Mouse (Mus musculus): ENCODE results near the gene Snx29. TPM values are rescaled to one million over a fixed set of nuclear protein-coding genes. Genes with fewer than 3 reads are reported as not detected.

Gene Snx29
- total RNA-seq, 1 experiment: 9.6 TPM

DNA sequence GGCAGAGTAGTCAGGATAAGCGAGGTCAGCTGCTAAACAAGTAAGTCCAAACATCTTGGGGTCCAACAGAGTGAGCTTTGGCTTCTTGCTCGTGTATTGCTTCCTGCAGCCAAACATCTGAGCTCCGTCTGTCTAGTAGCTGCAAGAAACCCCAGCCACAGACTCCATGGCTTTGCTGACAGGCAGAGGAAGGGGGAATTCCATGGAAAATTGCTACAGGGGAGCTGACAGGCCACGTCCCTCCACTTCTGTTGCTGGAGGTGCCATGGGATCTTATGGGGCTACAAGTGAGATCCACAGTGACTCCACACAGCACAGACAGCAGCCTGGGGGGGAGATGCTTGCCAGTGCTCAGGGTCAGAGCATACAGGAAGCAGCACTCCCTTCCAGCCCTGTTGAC, 463.1 kb downstream of the Snx29 start:
- no peak for DNase-seq (ENCODE audit: low read depth, low spot score)
- TF ChIP-seq CHD2 (IDR thresholded peaks at IDR 0.05; ENCODE audit: low read depth, low read length): no peak
- no peak for TF ChIP-seq HCFC1 (IDR thresholded peaks at IDR 0.05; ENCODE audit: borderline replicate concordance, insufficient read depth, low read length)
- no peaks in the 10 kb centered on the region for H3K36me3 ChIP-seq (ENCODE audit: control insufficient read depth, insufficient read depth, low read length, poor library complexity, severe bottlenecking)
- no peak overlapping the region for H3K9ac ChIP-seq (ENCODE audit: insufficient read depth, low read depth, low read length, poor library complexity, severe bottlenecking)
- no peak overlapping the region for H3K27ac ChIP-seq (ENCODE audit: insufficient read depth, low read depth, low read length, poor library complexity, severe bottlenecking)
- H3K4me3 ChIP-seq (ENCODE audit: insufficient read depth in 1 of 2, low read depth in 1 of 2, low read length in 2 of 2, poor library complexity in 1 of 2, severe bottlenecking in 1 of 2): no peak overlapping the region
- H3K9me3 ChIP-seq (ENCODE audit: control insufficient read depth, insufficient read depth, low read depth, low read length): no peaks in the 10 kb centered on the region
- in situ Hi-C loops (cut with MboI; ENCODE audit: low sequenced_read_pairs in 2 of 2, unreplicated experiment in 2 of 2): no loop called here
- no peaks in the 10 kb centered on the region; a peak in 1 of 4 replicates for H3K4me1 ChIP-seq (ENCODE audit: control insufficient read depth in 2 of 2, insufficient read depth in 2 of 2, low read length in 2 of 2, poor library complexity in 1 of 2)

DNA sequence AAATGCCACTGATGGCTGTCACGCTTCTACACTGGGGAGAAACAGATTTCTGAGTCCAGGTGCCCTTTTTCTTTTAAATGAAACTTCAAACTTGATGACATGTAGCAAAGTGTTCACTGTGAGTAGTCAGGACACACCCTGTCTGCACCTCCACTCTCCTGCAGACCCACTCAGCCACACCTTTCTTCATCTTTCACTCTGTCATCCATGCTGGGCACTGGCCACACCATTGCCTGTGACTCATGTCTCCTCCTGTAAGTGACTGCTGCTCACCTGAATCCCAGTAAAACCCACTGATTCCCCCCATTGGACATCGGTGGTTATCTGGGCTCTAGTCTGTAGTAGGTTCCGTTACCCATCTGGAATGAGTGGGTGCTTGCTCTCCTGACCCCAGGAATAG, 467.8 kb downstream of the Snx29 start:
- H3K9ac ChIP-seq (ENCODE audit: insufficient read depth, low read depth, low read length, poor library complexity, severe bottlenecking): no peak overlapping the region
- no peaks in the 10 kb centered on the region for H3K9me3 ChIP-seq (ENCODE audit: control insufficient read depth, insufficient read depth, low read depth, low read length)
- H3K36me3 ChIP-seq (ENCODE audit: control insufficient read depth, insufficient read depth, low read length, poor library complexity, severe bottlenecking): no peaks in the 10 kb centered on the region
- TF ChIP-seq ZC3H11A (IDR thresholded peaks at IDR 0.05; ENCODE audit: borderline replicate concordance, low read depth, low read length) (no peak), CHD2 (IDR thresholded peaks at IDR 0.05; ENCODE audit: low read depth, low read length) (no peak)
- no peak for DNase-seq (ENCODE audit: low read depth, low spot score)
- in situ Hi-C loops (cut with MboI; ENCODE audit: low sequenced_read_pairs in 2 of 2, unreplicated experiment in 2 of 2): no loop called here
- no peak overlapping the region for H3K27ac ChIP-seq (ENCODE audit: insufficient read depth, low read depth, low read length, poor library complexity, severe bottlenecking)
- H3K4me3 ChIP-seq (ENCODE audit: insufficient read depth in 1 of 2, low read depth in 1 of 2, low read length in 2 of 2, poor library complexity in 1 of 2, severe bottlenecking in 1 of 2): no peak overlapping the region
- no peaks in the 10 kb centered on the region for H3K4me1 ChIP-seq (ENCODE audit: control insufficient read depth in 2 of 2, insufficient read depth in 2 of 2, low read length in 2 of 2, poor library complexity in 1 of 2)

DNA sequence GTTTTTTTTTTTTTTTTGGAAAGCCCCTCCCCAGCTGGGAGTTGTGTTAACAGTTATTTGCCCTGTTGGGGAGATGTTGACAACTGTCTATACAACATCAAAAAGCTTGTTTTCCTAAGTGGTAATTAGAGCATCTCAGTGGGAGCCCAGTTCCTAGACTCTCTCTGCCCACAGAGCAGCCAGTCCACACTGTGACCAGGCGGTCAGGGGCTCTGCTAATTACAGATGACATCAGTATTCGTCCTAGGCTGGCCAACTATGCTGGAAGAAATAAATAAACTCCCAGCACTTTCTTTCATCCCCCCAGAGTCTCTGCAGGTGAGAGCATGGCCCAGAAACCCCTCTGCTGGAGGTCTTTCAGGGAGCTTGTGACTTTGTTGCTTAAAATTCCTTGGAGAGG, 470.7 kb downstream of the Snx29 start:
- Histone ChIP-seq H3K36me3 (ENCODE audit: control insufficient read depth, insufficient read depth, low read length, poor library complexity, severe bottlenecking) (no peaks in the 10 kb centered on the region), H3K4me3 (ENCODE audit: insufficient read depth in 1 of 2, low read depth in 1 of 2, low read length in 2 of 2, poor library complexity in 1 of 2, severe bottlenecking in 1 of 2) (no peak overlapping the region), H3K27ac (ENCODE audit: insufficient read depth, low read depth, low read length, poor library complexity, severe bottlenecking) (no peak overlapping the region), H3K4me1 (ENCODE audit: control insufficient read depth in 2 of 2, insufficient read depth in 2 of 2, low read length in 2 of 2, poor library complexity in 1 of 2) (no peaks in the 10 kb centered on the region), H3K9me3 (ENCODE audit: control insufficient read depth, insufficient read depth, low read depth, low read length) (no peaks in the 10 kb centered on the region), H3K9ac (ENCODE audit: insufficient read depth, low read depth, low read length, poor library complexity, severe bottlenecking) (no peak overlapping the region)
- in situ Hi-C loops (cut with MboI; ENCODE audit: low sequenced_read_pairs in 2 of 2, unreplicated experiment in 2 of 2): no loop called here
- DNase-seq (ENCODE audit: low read depth, low spot score): no peak
- no peak for TF ChIP-seq CHD2 (IDR thresholded peaks at IDR 0.05; ENCODE audit: low read depth, low read length)
- no peak for TF ChIP-seq ZNF384 (IDR thresholded peaks at IDR 0.05; ENCODE audit: low read depth, low read length)

DNA sequence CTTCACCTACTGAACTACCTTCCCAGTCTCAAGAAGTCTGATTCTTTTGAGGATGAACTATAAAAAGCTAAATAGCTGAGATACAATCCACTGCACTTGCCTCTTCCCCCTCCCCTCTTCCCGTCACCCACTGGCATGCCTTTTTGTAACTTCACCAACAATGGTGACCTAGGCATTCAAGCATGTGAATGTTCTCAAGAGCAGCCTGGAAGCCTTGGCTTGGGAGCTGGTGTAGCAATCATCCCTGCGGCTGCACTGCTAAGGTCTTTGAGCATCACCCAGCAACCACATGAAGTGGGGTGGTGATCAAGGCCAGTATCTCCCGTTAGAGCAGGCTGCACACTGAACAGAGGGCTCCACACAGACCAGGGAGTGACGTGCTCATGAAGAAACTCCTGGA, 471.9 kb downstream of the Snx29 start:
- H3K36me3 ChIP-seq (ENCODE audit: control insufficient read depth, insufficient read depth, low read length, poor library complexity, severe bottlenecking): no peaks in the 10 kb centered on the region
- no peak overlapping the region for H3K4me3 ChIP-seq (ENCODE audit: insufficient read depth in 1 of 2, low read depth in 1 of 2, low read length in 2 of 2, poor library complexity in 1 of 2, severe bottlenecking in 1 of 2)
- no peaks in the 10 kb centered on the region for H3K9me3 ChIP-seq (ENCODE audit: control insufficient read depth, insufficient read depth, low read depth, low read length)
- no peak overlapping the region for H3K9ac ChIP-seq (ENCODE audit: insufficient read depth, low read depth, low read length, poor library complexity, severe bottlenecking)
- in situ Hi-C loops (cut with MboI; ENCODE audit: low sequenced_read_pairs in 2 of 2, unreplicated experiment in 2 of 2): no loop called here
- no peak for TF ChIP-seq HCFC1 (IDR thresholded peaks at IDR 0.05; ENCODE audit: borderline replicate concordance, insufficient read depth, low read length)
- no peak for TF ChIP-seq ZNF384 (IDR thresholded peaks at IDR 0.05; ENCODE audit: low read depth, low read length)
- TF ChIP-seq MAFK (IDR thresholded peaks at IDR 0.05; ENCODE audit: insufficient read depth, low read depth, low read length): no peak
- TF ChIP-seq CHD2 (IDR thresholded peaks at IDR 0.05; ENCODE audit: low read depth, low read length): no peak
- TF ChIP-seq ZC3H11A (IDR thresholded peaks at IDR 0.05; ENCODE audit: borderline replicate concordance, low read depth, low read length): no peak
- no peak overlapping the region for H3K27ac ChIP-seq (ENCODE audit: insufficient read depth, low read depth, low read length, poor library complexity, severe bottlenecking)
- H3K4me1 ChIP-seq (ENCODE audit: control insufficient read depth in 2 of 2, insufficient read depth in 2 of 2, low read length in 2 of 2, poor library complexity in 1 of 2): no peaks in the 10 kb centered on the region
- no peak for DNase-seq (ENCODE audit: low read depth, low spot score)

DNA sequence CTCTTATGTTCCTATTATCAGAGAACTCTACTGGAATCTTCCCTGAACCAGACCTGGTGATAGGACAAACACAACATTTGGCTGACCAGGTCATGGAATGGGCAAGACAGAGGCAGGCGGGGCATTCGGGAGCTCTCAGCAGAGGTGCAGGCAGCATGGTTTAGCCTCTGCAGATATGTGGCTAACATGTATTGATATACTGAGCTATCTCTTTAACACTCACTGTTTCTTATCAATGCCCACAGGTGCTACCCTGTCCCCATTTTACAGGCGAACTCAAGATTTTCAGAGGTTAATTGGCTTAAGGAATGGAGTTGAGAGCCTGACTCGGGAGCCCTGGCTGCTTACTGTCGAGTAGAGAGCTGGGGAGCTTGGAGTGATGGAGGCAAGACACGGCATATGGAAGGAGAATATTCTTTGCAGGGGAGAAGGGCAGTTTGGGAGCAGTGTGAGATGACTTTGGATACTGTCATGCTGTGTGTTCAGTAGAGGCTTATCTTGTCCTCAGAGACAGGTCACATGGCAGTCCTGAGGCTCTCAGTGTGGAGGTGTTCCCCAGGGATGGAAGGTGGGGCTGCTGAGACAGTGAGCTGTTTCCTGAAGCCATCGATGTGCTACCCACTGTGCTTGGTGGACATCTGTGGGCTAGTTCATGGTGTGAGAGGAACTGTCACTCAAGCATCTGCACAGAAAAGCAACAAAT, 473.2 kb downstream of the Snx29 start:
- Histone ChIP-seq H3K4me3 (ENCODE audit: insufficient read depth in 1 of 2, low read depth in 1 of 2, low read length in 2 of 2, poor library complexity in 1 of 2, severe bottlenecking in 1 of 2) (no peak overlapping the region), H3K36me3 (ENCODE audit: control insufficient read depth, insufficient read depth, low read length, poor library complexity, severe bottlenecking) (no peaks in the 10 kb centered on the region), H3K27ac (ENCODE audit: insufficient read depth, low read depth, low read length, poor library complexity, severe bottlenecking) (no peak overlapping the region), H3K4me1 (ENCODE audit: control insufficient read depth in 2 of 2, insufficient read depth in 2 of 2, low read length in 2 of 2, poor library complexity in 1 of 2) (no peaks in the 10 kb centered on the region), H3K9me3 (ENCODE audit: control insufficient read depth, insufficient read depth, low read depth, low read length) (no peaks in the 10 kb centered on the region), H3K9ac (ENCODE audit: insufficient read depth, low read depth, low read length, poor library complexity, severe bottlenecking) (no peak overlapping the region)
- no peak for DNase-seq (ENCODE audit: low read depth, low spot score)
- in situ Hi-C loops (cut with MboI; ENCODE audit: low sequenced_read_pairs in 2 of 2, unreplicated experiment in 2 of 2): no loop called here
- TF ChIP-seq MAFK (IDR thresholded peaks at IDR 0.05; ENCODE audit: insufficient read depth, low read depth, low read length) (no peak), ZC3H11A (IDR thresholded peaks at IDR 0.05; ENCODE audit: borderline replicate concordance, low read depth, low read length) (no peak), ZNF384 (IDR thresholded peaks at IDR 0.05; ENCODE audit: low read depth, low read length) (no peak), HCFC1 (IDR thresholded peaks at IDR 0.05; ENCODE audit: borderline replicate concordance, insufficient read depth, low read length) (no peak)
